Mouse (Mus musculus) right cerebral cortex, postnatal 4 days (tissue): ENCODE results near the gene Cblb.

Experiments used
- DNase-seq: peaks from one replicate; pipeline ENCODE4 v3.0.0-alpha.2; 2022

Gene Cblb

DNA sequence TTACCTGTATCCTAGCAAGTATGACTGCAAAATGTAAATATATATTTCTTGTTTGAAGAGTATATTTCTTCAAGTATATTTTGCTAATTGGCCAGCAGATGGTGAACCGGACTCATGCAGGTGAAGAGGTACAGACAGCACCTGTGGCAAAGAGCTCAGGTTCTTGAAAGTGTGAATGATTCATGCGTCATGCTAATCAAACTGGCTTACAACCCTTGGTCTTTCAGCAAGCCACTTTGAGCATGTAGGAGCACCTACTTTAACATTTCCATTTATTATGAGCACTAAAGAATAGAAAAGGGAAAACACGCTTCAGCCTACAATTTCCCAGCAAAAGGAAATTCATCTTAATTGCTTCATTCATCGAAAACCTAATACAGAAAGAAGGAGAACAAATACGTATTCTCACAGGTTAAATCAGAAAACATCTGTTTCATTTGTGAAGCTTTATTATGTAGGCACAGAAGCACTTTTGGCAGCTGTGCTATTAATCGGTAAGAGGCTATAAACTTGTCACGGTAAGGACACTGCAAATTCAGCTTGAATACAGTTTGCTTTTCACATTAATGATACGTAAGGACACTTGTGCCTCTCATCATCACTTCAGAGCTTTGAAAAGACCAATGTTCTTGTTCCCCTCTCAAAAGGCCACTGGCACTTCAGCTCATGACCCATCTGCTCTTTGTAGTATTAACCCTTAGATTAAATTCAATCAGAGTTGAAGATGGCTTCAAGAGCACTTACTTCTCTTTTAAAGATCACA lies 180.0 kb downstream of the Cblb start:
- DNase-seq, result no peak

DNA sequence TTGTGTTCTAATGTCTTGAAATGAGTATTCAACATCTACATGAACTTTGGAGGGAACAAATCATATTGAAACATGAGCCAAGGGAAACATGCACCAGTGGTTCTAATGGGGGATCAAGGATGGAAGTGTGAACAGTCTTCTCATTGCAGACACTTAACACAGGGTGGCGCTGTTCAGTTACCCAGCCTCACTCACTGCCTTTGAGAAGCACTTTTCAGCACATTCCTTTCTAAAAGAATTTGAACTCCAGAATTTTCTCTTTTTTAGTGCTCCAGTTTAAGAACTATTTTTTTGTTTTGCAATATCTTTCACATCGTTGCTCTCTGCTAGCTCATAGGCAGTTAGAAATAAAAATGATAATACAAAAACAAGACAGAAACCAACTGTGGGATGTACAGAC lies 188.0 kb downstream of the Cblb start:
- peak; percentile 18 for DNase-seq

DNA sequence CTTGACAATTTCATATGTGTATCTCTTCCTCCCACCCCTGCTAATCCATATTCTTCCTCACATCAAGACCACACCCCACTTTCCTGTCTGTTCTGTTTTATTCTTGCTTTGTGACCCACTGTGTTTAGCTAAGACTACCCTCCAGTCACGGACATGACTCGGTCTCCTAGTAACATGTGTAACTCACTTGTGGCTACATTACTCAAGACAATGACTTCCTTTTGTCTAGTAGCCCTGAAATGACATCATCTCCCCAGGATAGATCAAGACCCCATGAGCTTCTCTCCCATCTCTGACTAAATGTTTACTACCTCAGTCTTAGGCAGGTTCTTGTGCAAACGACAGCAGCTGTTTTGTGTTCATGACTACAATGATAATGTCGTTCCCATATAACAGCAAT lies 191.9 kb downstream of the Cblb start:
- no peak for DNase-seq

DNA sequence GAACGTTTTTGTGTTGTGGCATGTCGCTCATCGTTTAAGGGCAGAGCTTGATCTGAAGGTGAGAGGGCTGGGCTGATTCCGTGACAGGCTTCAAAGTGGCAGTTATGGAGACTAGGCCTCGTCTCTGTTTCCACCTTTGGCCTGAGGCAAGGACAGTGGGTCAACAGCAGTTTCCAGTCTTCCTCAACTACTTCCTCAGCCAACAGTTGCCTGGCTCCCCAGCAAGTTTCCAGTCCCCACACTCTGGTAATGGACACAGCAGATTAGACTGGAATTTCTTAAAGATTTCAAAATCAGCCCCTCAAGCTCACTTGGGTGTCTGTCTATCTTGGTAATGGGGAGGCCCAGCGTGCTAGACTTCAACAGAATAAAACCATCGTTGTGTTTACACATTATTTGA lies 198.4 kb downstream of the Cblb start:
- DNase-seq, result no peak

DNA sequence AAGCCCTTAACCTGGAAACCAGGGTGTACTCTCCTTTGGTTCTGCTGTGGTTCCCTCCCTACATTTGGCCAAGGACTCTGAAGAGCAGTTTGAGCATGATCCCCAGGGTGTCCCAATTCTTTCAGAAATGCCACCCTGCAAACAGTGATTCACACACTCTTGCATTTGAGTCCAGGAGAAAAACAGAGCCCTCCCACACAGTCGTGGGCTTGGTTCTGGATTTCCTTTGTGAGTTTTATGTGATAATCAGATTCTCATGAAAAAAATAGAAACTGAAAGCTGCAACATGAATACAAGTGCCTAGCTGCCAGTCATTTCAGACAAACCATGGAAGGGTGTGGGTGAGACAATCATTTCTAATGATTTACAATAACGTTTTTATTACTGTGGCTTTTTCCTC lies 198.9 kb downstream of the Cblb start:
- DNase-seq, result no peak

DNA sequence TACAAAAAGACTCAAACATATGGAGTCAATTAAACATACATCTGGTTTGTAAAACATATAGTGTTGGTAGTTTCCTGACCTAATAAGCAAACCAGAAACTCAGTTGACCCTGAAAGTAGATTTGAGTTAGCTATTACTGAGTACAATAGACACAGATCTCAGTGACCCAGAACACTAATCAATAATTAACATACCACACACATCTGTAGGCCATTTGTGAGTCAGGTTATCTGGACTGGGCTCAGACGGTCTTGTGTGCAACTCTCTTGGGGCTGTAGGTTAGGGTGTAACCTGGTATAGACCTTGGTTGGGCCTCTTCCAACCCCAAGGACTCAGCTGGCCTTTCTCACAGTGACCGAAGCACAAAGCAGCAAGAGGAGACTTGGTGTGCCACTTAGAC lies 211.1 kb downstream of the Cblb start:
- no peak for DNase-seq

DNA sequence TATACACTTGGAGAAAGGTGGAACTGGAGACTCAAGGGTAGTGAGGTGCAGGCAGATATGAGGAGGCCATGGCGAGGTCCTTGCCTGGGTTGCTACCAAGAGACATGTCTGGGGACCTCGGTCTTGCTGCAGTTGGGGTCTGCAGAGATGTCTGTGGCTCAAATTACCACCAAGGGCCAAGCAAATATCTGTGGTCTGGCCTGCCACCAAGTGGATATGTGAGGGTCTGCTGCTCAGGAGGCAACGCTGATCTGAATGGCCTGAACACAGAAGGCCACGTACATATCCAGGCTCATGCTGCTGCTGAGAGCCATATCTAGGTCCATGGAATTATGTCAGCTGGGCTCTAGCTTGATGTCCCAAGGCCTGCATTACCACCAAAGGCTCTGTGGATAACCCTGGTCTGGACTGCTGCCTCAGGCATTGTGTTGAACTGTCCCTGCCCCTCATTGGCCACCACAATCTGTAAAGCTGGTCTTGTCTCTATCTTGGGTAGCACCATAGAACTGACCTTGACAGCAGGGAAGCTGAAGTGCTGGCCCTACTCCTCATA lies 212.5 kb downstream of the Cblb start:
- no peak for DNase-seq

DNA sequence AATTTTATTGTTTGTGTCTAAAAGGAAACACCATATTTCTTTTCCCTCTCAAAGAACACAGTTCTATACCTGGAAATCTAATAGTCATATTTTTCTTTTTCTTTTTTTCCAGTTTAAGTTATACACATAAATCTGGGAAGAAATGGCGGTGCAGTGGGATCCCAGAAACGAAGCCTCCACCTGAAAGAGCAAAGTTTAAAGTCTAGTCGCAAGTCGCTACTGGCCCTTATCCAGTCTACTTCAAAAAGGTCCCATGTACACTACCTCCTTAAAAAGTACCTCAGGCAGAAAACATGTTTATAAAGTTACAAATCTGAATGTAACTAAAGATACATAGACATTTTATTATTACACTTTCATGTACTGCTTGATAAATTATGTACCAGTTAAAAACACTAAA lies 219.2 kb downstream of the Cblb start:
- DNase-seq, result no peak

DNA sequence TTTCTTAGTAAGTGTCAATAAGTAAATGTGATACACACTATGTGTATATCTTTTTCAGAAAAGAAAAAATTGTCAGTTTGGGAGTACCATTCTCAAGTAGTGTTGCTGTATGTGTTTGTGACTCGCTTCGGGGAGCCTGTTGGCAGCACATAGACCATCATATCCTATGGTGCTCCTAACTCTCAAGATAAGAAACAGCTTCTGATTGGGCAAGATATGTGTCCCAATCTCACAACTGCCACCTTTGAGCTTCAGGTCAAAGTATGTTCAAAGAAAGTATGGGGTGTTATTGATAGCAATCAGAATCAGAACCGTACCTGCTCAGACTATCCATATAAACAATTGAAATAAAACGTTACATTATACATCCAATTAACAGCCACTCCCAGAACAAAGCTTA lies 219.9 kb downstream of the Cblb start:
- DNase-seq, result no peak
